Mouse (Mus musculus) midbrain, embryonic 13.5 days (tissue): Measurements from ENCODE around the gene Ikzf4. TPM values are rescaled to one million over a fixed set of nuclear protein-coding genes. Genes with fewer than 3 reads are reported as not detected.
"Not testable (repeated sequence)": the region's sequence is repeated elsewhere in the genome, so short reads cannot be mapped to it uniquely, and the experiment has no call there.

ENCODE experiments used
- ATAC-seq: fragments of 200-750 bp; cut with Nextera tagmentation; 2 replicates; pipeline ENCODE4 v1.8.0; 2017; ENCODE audit warnings: mild to moderate bottlenecking, moderate TSS enrichment, moderate library complexity
- H3K27ac ChIP-seq: fragments of 300-500 bp; sonication (generic); 2 replicates; pipeline ENCODE4 v1.5.1; 2015; ENCODE audit warnings: inconsistent platforms, mild to moderate bottlenecking, moderate library complexity
- H3K27me3 ChIP-seq: fragments of 300-500 bp; sonication (generic); 2 replicates; pipeline ENCODE4 v1.6.1; 2015; ENCODE audit warnings: mild to moderate bottlenecking, inconsistent platforms
- H3K36me3 ChIP-seq: fragments of 300-500 bp; sonication (generic); 2 replicates; pipeline ENCODE4 v1.6.1; 2015; ENCODE audit warnings: mild to moderate bottlenecking, inconsistent platforms
- H3K4me1 ChIP-seq: fragments of 300-500 bp; sonication (generic); replicated peaks from 2 replicates; pipeline ENCODE4 v1.6.1; 2015; ENCODE audit warnings: inconsistent platforms
- H3K4me2 ChIP-seq: fragments of 300-500 bp; sonication (generic); replicated peaks from 2 replicates; pipeline ENCODE4 v1.6.1; 2015; ENCODE audit warnings: moderate library complexity, mild to moderate bottlenecking, inconsistent platforms
- H3K4me3 ChIP-seq: fragments of 300-500 bp; sonication (generic); replicated peaks from 2 replicates; pipeline ENCODE4 v1.5.1; 2015; ENCODE audit warnings: mild to moderate bottlenecking, inconsistent platforms
- H3K9ac ChIP-seq: fragments of 300-500 bp; sonication (generic); replicated peaks from 2 replicates; pipeline ENCODE4 v1.6.1; 2015; ENCODE audit warnings: mild to moderate bottlenecking, inconsistent platforms
- H3K9me3 ChIP-seq: fragments of 300-500 bp; sonication (generic); 2 replicates; pipeline ENCODE4 v1.6.1; 2016; ENCODE audit warnings: mild to moderate bottlenecking, inconsistent platforms
- whole genome bisulfite sequencing: fragments of 180-500 bp; shearing (Covaris S2); methylation state at CpG from one replicate; pipeline ENCODE4 v1.1.7; 2015; 5-methylcytosine and 5-hydroxymethylcytosine counted together
- polyA plus RNA-seq: library from polyadenylated mRNA; unstranded; fragments of >200 nt; fragmentation: Nextera tagmentation; extraction: Ambion mirVana; gene quantifications from 2 replicates; pipeline ENCODE4 v1.2.1, GENCODE M21; 2015

Ikzf4 gene
- polyA plus RNA-seq, 1 experiment from 2014 or later: 16.5 TPM

GRCm38 (mm10) chr10:128635697-128636096 is 10.1 kb downstream of the Ikzf4 start:
- peaks cover 66% of the 10 kb centered on the region for H3K36me3 ChIP-seq
- WGBS: 97% methylated on average over 13 of the region's 13 CpGs

GRCm38 (mm10) chr10:128631571-128631970 is 14.2 kb downstream of the Ikzf4 start:
- Histone ChIP-seq H3K27me3 (no peaks in the 10 kb centered on the region; the same call in 1 of the 2 replicates), H3K27ac (no peak overlapping the region), H3K4me1 (no peaks in the 10 kb centered on the region), H3K9ac (0 out of 2 replicates have a peak overlapping the region, but pooled peaks have one; percentile 3), H3K4me2 (no peak overlapping the region), H3K9me3 (no peaks in the 10 kb centered on the region), H3K36me3 (peaks cover 41% of the 10 kb centered on the region), H3K4me3 (no peak overlapping the region)
- 24% methylated on average over 6 of the region's 6 CpGs for WGBS
- ATAC-seq: no peak

More at GRCm38 (mm10) chr10:128635697-128636096, 10.1 kb downstream of the Ikzf4 start:
- Histone ChIP-seq H3K4me2 (no peak overlapping the region), H3K4me3 (no peak overlapping the region), H3K9me3 (no peaks in the 10 kb centered on the region), H3K9ac (no peak overlapping the region), H3K4me1 (peaks cover 10% of the 10 kb centered on the region; the same call in 1 of the 2 replicates), H3K27me3 (no peaks in the 10 kb centered on the region; the same call in 1 of the 2 replicates), H3K27ac (no peak overlapping the region)
- ATAC-seq: no peak

GRCm38 (mm10) chr10:128630306-128630705 is 15.5 kb downstream of the Ikzf4 start:
- H3K27ac ChIP-seq, ATAC-seq, H3K27me3 ChIP-seq, H3K4me3 ChIP-seq, H3K9ac ChIP-seq, H3K4me1 ChIP-seq, H3K4me2 ChIP-seq, H3K9me3 ChIP-seq: not testable (repeated sequence)
- 86% methylated on average over 5 of the region's 5 CpGs for WGBS
- peaks cover 29% of the 10 kb centered on the region for H3K36me3 ChIP-seq

GRCm38 (mm10) chr10:128629746-128630145 is 16.0 kb downstream of the Ikzf4 start:
- WGBS: 72% methylated on average over 2 of the region's 2 CpGs
- no peaks in the 10 kb centered on the region; the same call in 1 of the 2 replicates for H3K27me3 ChIP-seq
- H3K4me3 ChIP-seq: no peak overlapping the region
- ATAC-seq: no peak
- peaks cover 25% of the 10 kb centered on the region for H3K36me3 ChIP-seq
- H3K27ac ChIP-seq: no peak overlapping the region
- no peaks in the 10 kb centered on the region for H3K9me3 ChIP-seq
- H3K4me1 ChIP-seq: peaks cover 9% of the 10 kb centered on the region
- H3K4me2 ChIP-seq: no peak overlapping the region
- no peak overlapping the region for H3K9ac ChIP-seq

DNA sequence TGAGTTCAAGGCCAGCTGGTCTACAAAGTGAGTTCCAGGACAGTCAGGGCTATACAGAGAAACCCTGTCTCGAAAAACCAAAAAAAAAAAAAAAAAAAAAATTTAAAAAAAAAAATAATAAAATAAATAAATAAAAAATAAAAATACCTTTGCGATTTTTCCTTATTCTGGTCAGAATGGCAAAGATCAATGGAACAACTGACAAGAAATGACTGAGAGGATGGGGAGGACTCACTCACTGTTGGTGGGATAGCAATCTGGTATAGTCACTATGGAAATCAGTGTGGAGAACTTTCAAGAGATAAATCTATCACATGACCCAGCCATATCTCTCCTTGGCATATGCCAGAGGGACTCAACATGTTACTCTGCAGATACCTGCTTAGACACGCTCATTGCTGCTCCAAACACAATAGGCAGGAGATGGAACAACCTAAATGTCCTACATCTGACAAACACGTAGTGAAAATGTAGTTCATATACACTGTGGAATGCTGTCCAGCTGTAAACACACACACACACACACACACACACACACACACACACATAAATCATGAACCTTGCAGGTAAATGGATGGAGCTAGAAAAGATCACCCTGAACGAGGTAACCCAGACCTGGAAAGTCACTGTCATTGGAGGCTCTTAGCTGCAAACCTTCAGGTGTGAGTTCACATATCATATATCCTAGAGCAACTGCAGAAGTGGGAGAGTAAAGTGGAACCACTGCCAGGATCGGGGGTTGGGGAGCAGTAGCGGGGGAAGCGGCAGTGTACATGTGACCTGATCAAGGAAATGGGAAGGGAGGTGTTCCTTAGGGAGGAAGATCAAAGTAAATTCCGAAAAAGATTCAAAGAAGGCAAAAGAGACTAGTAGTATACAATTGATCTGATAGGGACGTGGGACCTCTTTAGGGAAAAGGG is 18.1 kb downstream of the Ikzf4 start:
- H3K27ac ChIP-seq: no peak overlapping the region
- H3K36me3 ChIP-seq: peaks cover 25% of the 10 kb centered on the region
- no peak for ATAC-seq

DNA sequence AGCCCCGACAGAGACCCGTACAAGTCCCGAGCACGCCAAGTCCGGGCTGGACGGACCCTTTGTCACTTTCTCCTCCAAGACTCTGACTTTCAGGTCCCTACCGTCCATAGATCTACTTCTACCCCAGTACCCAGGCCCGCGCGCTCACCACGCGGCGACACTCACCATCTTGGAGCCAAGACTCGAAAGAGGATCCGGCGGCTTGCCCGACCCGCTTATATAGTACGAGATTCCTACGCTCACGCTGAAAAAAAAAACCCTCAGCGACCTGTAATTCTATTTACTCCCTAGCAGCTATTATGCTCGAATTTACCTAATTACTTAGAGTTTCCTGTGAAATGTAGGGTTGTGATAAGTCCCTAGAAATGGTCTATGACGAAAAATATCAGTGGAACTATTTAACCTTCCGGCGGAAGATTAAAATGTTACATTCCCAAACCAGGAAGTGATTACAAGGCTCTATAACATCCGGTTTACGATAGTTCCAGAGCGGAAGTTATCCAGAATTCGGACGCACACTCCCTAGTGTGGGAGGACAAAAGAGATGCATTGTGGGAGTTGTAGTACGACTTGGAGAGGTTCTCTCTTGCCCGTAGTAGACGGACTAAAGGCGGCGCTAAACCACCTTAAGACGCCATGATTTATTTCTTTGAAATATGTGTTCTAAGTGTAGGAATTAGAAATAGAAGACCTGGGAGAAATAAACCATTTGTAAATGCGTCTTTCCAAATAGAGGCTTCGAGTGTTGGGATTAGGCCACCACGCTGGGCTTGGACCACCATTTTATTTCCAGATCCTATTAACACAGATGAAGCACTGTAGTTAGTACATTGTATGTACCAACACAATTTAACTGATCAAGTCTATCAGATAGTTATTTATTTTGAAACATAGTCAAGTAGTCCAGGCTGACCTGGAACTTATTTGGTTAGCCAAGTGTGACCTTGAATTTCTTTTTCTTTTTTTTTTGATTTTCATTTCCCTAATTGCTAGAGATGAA is 19.2 kb downstream of the Ikzf4 start, which contains the start of gene Rps26:
Gene Rps26 (minus strand): TSS at position 437 of the 1,000 bp plus-strand sequence.
- Histone ChIP-seq H3K27ac (peak within 1 kb of the TSS; percentile 84), H3K4me1 (peaks cover 9% of the 10 kb centered on the region), H3K36me3 (peaks cover 26% of the 10 kb centered on the region), H3K27me3 (no peaks in the 10 kb centered on the region), H3K4me3 (peak within 1 kb of the TSS; percentile 75), H3K4me2 (peak within 1 kb of the TSS; percentile 91), H3K9ac (peak within 1 kb of the TSS; percentile 93), H3K9me3 (no peaks in the 10 kb centered on the region)
- ATAC-seq: peak; percentile 98
- under 1% methylated on average over 40 of the region's 40 CpGs for WGBS

More for the DNA sequence above, 18.1 kb downstream of the Ikzf4 start:
- Histone ChIP-seq H3K4me3 (no peak overlapping the region), H3K9ac (no peak overlapping the region), H3K27me3 (no peaks in the 10 kb centered on the region), H3K4me2 (no peak overlapping the region), H3K9me3 (no peaks in the 10 kb centered on the region), H3K4me1 (peaks cover 9% of the 10 kb centered on the region)
- 89% methylated on average over 10 of the region's 10 CpGs for WGBS

DNA sequence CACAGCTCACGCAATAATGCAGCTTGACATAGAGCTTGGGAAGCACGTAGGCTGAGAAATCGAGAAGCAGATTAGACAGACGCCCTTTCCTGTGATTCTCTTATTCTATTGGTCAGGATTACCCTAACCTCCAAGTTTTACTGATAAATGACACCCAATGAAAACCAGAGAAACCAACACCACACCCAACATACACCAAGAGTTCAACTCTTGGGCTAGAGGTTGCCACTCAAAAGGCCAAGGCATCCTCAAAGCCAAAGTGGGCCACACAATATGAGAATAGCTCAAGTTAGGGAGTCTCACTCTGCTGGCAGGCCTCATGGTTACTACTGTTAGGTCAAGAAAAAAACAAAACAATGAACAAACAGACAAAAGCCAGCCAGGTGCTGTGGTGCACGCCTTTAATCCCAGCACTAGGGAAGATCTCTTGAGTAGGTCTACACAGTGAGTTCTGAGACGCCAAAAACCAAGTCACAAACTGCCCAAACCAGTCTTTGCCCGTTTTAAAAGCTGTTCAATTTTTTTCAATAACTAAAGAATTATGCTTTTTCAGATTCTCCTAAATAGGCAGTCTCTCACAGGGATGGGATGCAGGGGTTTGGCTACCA is 20.4 kb downstream of the Ikzf4 start:
- Histone ChIP-seq H3K36me3 (peaks cover 26% of the 10 kb centered on the region), H3K9me3 (no peaks in the 10 kb centered on the region), H3K4me3 (peak overlapping the region; percentile 75), H3K9ac (peak overlapping the region; percentile 93), H3K27ac (no peak overlapping the region), H3K4me1 (peaks cover 9% of the 10 kb centered on the region), H3K27me3 (no peaks in the 10 kb centered on the region), H3K4me2 (peak overlapping the region; percentile 91)
- ATAC-seq: no peak
- 46% methylated on average over 7 of the region's 7 CpGs for WGBS

DNA sequence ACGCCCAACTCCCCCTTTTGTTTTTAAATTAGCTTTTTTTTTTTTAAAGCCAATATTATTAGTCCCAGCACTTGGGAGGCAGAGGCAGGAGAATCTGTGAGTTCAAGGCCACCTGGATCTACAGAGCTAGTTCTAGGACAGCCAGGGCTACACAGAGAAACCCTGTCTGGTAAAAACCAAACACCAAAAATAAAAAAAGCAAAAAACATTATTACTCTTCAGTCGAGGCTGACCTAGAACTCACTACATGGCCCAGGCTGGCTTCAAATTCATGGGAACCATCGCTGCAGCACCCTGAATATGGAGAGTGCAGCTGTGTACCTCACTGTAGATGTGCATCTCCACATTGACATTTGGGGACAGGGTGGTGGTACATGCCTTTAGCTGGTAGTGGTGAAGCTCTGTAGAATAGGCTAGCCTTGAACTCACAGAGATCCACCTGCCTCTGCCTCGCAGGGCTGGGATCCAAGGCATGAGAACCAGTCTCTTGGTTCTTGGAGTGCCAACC is 22.6 kb downstream of the Ikzf4 start:
- not testable (repeated sequence) for H3K4me3 ChIP-seq, ATAC-seq, H3K4me1 ChIP-seq, H3K4me2 ChIP-seq, H3K9me3 ChIP-seq, H3K27ac ChIP-seq, H3K27me3 ChIP-seq, H3K9ac ChIP-seq
- 83% methylated on average over 4 of the region's 4 CpGs for WGBS
- H3K36me3 ChIP-seq: peaks cover 26% of the 10 kb centered on the region

DNA sequence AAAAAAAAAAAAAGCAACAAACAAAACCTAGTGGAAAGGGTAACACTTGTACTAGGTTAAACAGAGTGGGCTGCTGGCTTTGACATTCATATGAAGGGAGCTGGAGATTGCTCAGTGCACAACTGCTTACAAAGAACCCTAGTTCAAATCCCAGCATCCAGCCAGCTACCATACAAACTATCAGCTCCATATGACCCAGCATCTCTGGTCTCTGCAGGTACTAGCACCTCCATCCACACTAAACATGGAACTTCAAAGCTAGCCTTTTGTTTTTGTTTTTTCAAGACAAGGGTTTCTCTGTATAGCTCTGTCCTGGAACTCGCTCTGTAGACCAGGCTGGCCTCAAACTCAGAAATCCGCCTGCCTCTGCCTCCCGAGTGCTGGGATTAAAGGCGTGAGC is 23.1 kb downstream of the Ikzf4 start:
- Histone ChIP-seq H3K36me3 (peaks cover 26% of the 10 kb centered on the region), H3K9me3 (no peaks in the 10 kb centered on the region), H3K27ac (no peak overlapping the region), H3K4me1 (peaks cover 9% of the 10 kb centered on the region), H3K4me2 (no peak overlapping the region), H3K4me3 (no peak overlapping the region), H3K27me3 (no peaks in the 10 kb centered on the region), H3K9ac (no peak overlapping the region)
- ATAC-seq: no peak
- 84% methylated on average over 4 of the region's 4 CpGs for WGBS

DNA sequence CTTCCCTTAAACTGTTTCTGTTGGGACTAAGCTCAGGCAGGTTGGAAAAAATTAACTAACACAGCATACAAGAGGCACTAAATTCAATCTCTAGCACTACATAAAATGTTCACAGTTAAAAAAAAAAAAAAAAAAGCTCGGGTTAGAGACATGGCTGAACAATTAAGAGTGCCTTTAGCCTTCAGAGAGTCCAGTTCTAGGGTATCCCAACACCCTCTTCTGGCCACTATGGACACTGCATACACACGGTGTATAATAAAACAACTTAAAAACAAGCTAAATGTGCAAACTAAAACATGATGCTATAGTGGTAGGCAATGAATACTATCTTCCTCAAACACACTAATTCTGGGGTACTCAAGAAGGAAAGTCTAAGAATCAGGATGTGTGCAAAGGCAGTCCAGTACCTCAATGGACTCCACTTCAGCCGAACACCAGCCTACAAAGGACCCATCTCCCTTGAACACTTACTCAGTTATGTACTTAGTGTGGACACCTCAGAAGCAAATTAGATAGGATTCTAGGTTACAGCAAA is 23.7 kb downstream of the Ikzf4 start:
- Histone ChIP-seq H3K4me2 (no peak overlapping the region), H3K36me3 (peaks cover 26% of the 10 kb centered on the region), H3K4me1 (peaks cover 9% of the 10 kb centered on the region), H3K4me3 (no peak overlapping the region), H3K27me3 (no peaks in the 10 kb centered on the region), H3K27ac (no peak overlapping the region), H3K9me3 (no peaks in the 10 kb centered on the region), H3K9ac (no peak overlapping the region)
- ATAC-seq: no peak
- 85% methylated on average over 3 of the region's 3 CpGs for WGBS

DNA sequence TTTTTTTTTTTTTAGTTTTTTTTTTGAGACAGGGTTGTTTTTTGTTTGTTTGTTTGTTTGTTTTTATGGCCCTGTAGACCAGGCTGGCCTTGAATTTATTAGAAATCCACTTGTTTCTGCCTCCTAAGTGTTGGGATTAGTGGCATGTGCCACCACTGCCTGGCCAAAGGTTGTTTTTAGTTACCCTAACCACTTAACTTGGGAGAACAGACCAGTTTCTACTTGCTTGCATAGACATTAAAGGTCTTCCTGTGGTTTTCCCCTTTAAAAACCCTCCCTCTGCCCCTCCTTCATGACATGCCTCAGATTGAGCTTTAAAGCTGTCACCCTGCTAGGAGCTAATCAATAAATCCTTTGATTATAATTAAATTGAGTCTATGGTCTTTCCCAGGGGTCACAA is 25.6 kb downstream of the Ikzf4 start:
- no peak overlapping the region for H3K27ac ChIP-seq
- peaks cover 26% of the 10 kb centered on the region for H3K36me3 ChIP-seq
- no peak overlapping the region for H3K4me2 ChIP-seq
- no peaks in the 10 kb centered on the region for H3K27me3 ChIP-seq
- ATAC-seq: no peak
- H3K4me1 ChIP-seq: peaks cover 4% of the 10 kb centered on the region
- H3K4me3 ChIP-seq: no peak overlapping the region
- no peaks in the 10 kb centered on the region for H3K9me3 ChIP-seq
- no peak overlapping the region for H3K9ac ChIP-seq
